Mouse (Mus musculus) CH12.LX (cell line): ENCODE data around the gene Sept9. TPM values are rescaled to one million over a fixed set of nuclear protein-coding genes. Genes with fewer than 3 reads are reported as not detected.

Experiments used
- DNase-seq: peaks from one replicate; pipeline ENCODE4 v3.0.0-alpha.2; 2013; ENCODE audit errors: extremely low read depth
- H3K27ac ChIP-seq: 2 replicates; pipeline ENCODE4 v1.5.1; 2012; ENCODE audit warnings: low read depth, mild to moderate bottlenecking, control low read depth, moderate library complexity; ENCODE audit not compliant: insufficient read depth
- H3K27me3 ChIP-seq: replicated peaks from 2 replicates; pipeline ENCODE3; 2012; ENCODE audit warnings: inconsistent platforms
- H3K36me3 ChIP-seq, 2 experiments: replicated peaks in 1 of 2; 2 replicates each; pipeline versions ENCODE3 to v1.6.1; 2012; ENCODE audit warnings: inconsistent platforms in 1 of 2, low read length in 1 of 2, mild to moderate bottlenecking in 1 of 2, mixed read lengths in 1 of 2, moderate library complexity in 1 of 2; ENCODE audit not compliant: control insufficient read depth in 1 of 2, insufficient read depth in 1 of 2
- H3K4me1 ChIP-seq, 2 experiments: 2 replicates each; pipeline ENCODE4 v1.6.1; 2012; ENCODE audit warnings: inconsistent platforms in 1 of 2, moderate library complexity in 1 of 2; ENCODE audit not compliant: insufficient read depth in 2 of 2, control insufficient read depth in 1 of 2
- H3K4me2 ChIP-seq: 2 replicates; pipeline ENCODE4 v1.6.1; 2012; ENCODE audit warnings: low read depth, mild to moderate bottlenecking, control low read depth; ENCODE audit not compliant: poor library complexity, insufficient read depth, severe bottlenecking
- H3K4me3 ChIP-seq, 3 experiments: fragments of 150-350 bp in 1 of 3; sonication (generic) in 1 of 3; replicated peaks in 1 of 3; 2 replicates each; pipeline versions ENCODE3 to v1.5.1; 2011 to 2012; ENCODE audit warnings: low read depth in 2 of 3, low read length in 2 of 3, mild to moderate bottlenecking in 2 of 3, moderate library complexity in 2 of 3, control low read depth in 1 of 3, improper control_type of control experiment in 1 of 3, inconsistent platforms in 1 of 3, mixed read lengths in 1 of 3; ENCODE audit not compliant: poor library complexity in 1 of 3
- H3K79me2 ChIP-seq: replicated peaks from 2 replicates; pipeline ENCODE4 v1.6.1; 2012; ENCODE audit warnings: mild to moderate bottlenecking, moderate library complexity; ENCODE audit not compliant: control insufficient read depth, poor library complexity, insufficient read depth, severe bottlenecking; ENCODE audit errors: extremely low read depth
- H3K9ac ChIP-seq: 2 replicates; pipeline ENCODE4 v1.6.1; 2012; ENCODE audit warnings: low read depth, mild to moderate bottlenecking, control low read depth, moderate library complexity; ENCODE audit not compliant: insufficient read depth
- H3K9me3 ChIP-seq: replicated peaks from 2 replicates; pipeline ENCODE3; 2012; ENCODE audit warnings: low read length, inconsistent platforms, mixed read lengths
- CHD2 ChIP-seq: IDR thresholded peaks from 2 replicates; pipeline ENCODE4 v1.6.1; 2011; ENCODE audit warnings: low read length, improper control_type of control experiment
- CTCF ChIP-seq, 2 experiments: IDR thresholded peaks in 1 of 2; conservative IDR thresholded peaks in 1 of 2; 2 replicates each; pipeline ENCODE4 v1.5.1; 2011 to 2012; ENCODE audit warnings: low read depth in 2 of 2, low read length in 2 of 2, improper control_type of control experiment in 1 of 2, inconsistent platforms in 1 of 2, mild to moderate bottlenecking in 1 of 2, moderate library complexity in 1 of 2
- EP300 ChIP-seq: IDR thresholded peaks from 2 replicates; pipeline ENCODE4 v1.6.1; 2011; ENCODE audit warnings: low read length, improper control_type of control experiment
- ETS1 ChIP-seq: conservative IDR thresholded peaks from 2 replicates; pipeline ENCODE4 v1.6.1; 2012; ENCODE audit warnings: low read depth, mild to moderate bottlenecking, inconsistent platforms, low read length, improper control_type of control experiment, moderate library complexity
- HCFC1 ChIP-seq: IDR thresholded peaks from 2 replicates; pipeline ENCODE4 v1.6.1; 2012; ENCODE audit warnings: low read depth, mild to moderate bottlenecking, inconsistent platforms, low read length, improper control_type of control experiment
- IRF4 ChIP-seq: IDR thresholded peaks from 2 replicates; pipeline ENCODE4 v1.6.1; 2014; ENCODE audit warnings: low read depth, mild to moderate bottlenecking, inconsistent platforms, low read length, improper control_type of control experiment
- JUN ChIP-seq: IDR thresholded peaks from 2 replicates; pipeline ENCODE4 v1.6.1; 2011; ENCODE audit warnings: low read depth, mild to moderate bottlenecking, low read length, improper control_type of control experiment, moderate library complexity; ENCODE audit not compliant: insufficient read depth
- JUND ChIP-seq: conservative IDR thresholded peaks from 2 replicates; pipeline ENCODE4 v1.6.1; 2011; ENCODE audit warnings: low read depth, low read length, improper control_type of control experiment
- MAZ ChIP-seq: IDR thresholded peaks from 2 replicates; pipeline ENCODE4 v1.6.1; 2012; ENCODE audit warnings: low read depth, mild to moderate bottlenecking, inconsistent platforms, low read length, improper control_type of control experiment, moderate library complexity
- MYC ChIP-seq: IDR thresholded peaks from 2 replicates; pipeline ENCODE4 v1.6.1; 2011; ENCODE audit warnings: low read depth, mild to moderate bottlenecking, improper control_type of control experiment, low read length
- NRF1 ChIP-seq: IDR thresholded peaks from 2 replicates; pipeline ENCODE4 v1.6.1; 2014; ENCODE audit warnings: low read depth, mild to moderate bottlenecking, inconsistent platforms, low read length, improper control_type of control experiment, moderate library complexity
- PAX5 ChIP-seq: IDR thresholded peaks from 2 replicates; pipeline ENCODE4 v1.6.1; 2012; ENCODE audit warnings: low read length, inconsistent platforms, mixed read lengths
- POLR2A ChIP-seq: IDR thresholded peaks from 2 replicates; pipeline ENCODE4 v1.6.1; 2011; ENCODE audit warnings: low read depth, mild to moderate bottlenecking, improper control_type of control experiment, low read length
- RAD21 ChIP-seq: IDR thresholded peaks from 2 replicates; pipeline ENCODE4 v1.6.1; 2011; ENCODE audit warnings: low read depth, mild to moderate bottlenecking, low read length, improper control_type of control experiment, moderate library complexity
- SIN3A ChIP-seq: IDR thresholded peaks from 2 replicates; pipeline ENCODE4 v1.6.1; 2012; ENCODE audit warnings: low read length, improper control_type of control experiment, inconsistent platforms
- SMC3 ChIP-seq: IDR thresholded peaks from 2 replicates; pipeline ENCODE4 v1.6.1; 2011; ENCODE audit warnings: low read depth, low read length, improper control_type of control experiment
- TCF12 ChIP-seq: IDR thresholded peaks from 2 replicates; pipeline ENCODE4 v1.6.1; 2014; ENCODE audit warnings: low read depth, mild to moderate bottlenecking, inconsistent platforms, low read length, improper control_type of control experiment
- UBTF ChIP-seq: IDR thresholded peaks from 2 replicates; pipeline ENCODE4 v1.6.1; 2012; ENCODE audit warnings: low read depth, mild to moderate bottlenecking, inconsistent platforms, low read length, improper control_type of control experiment, moderate library complexity
- USF2 ChIP-seq: conservative IDR thresholded peaks from 2 replicates; pipeline ENCODE4 v1.6.1; 2011; ENCODE audit warnings: low read depth, low read length, improper control_type of control experiment
- ZKSCAN1 ChIP-seq: IDR thresholded peaks from 2 replicates; pipeline ENCODE4 v1.6.1; 2012; ENCODE audit warnings: low read depth, inconsistent platforms, low read length, improper control_type of control experiment, borderline replicate concordance
- ZMIZ1 ChIP-seq: IDR thresholded peaks from 2 replicates; pipeline ENCODE4 v1.6.1; 2012; ENCODE audit warnings: low read depth, mild to moderate bottlenecking, inconsistent platforms, low read length, improper control_type of control experiment
- dilution Hi-C: fragments of 300-500 bp; cut with MboI; formaldehyde crosslinking; loops from 2 replicates; pipeline ENCODE4 v1.14.3; 2020; ENCODE audit warnings: low sequenced_read_pairs; ENCODE audit not compliant: extremely low pct_unique_long_range_greater_than_20kb, extremely low pct_ligation_motif_present
- in situ Hi-C: fragments of 300-500 bp; cut with MboI; formaldehyde crosslinking; loops from 3 replicates; pipeline ENCODE4 v1.14.3; 2019; ENCODE audit warnings: low sequenced_read_pairs, low pct_ligation_motif_present, low pct_unique_long_range_greater_than_20kb, mixed read lengths
- polyA plus RNA-seq: library from polyadenylated mRNA; unstranded; fragments of >175 nt; gene quantifications from 2 replicates; pipeline ENCODE4 v1.2.1, GENCODE M21; 2012; ENCODE audit warnings: low read depth; ENCODE audit not compliant: insufficient read length
- total RNA-seq, 2 experiments: library from RNA; depleted of rRNA; stranded (reverse); fragments of 300-350 nt in 1 of 2; fragments of >200 nt in 1 of 2; gene quantifications; 2 replicates each; pipeline ENCODE4 v1.2.3; 2012 to 2014

Gene Sept9
- total and polyA plus RNA-seq, 3 experiments = 47.6 to 128 (median 110) TPM

- Histone ChIP-seq H3K9ac (no peak overlapping the region), H3K4me3 (no peak overlapping the region), H3K27ac (no peak overlapping the region), H3K27me3 (no peaks in the 10 kb centered on the region), H3K36me3 (peaks cover 0 to 2% of the 10 kb centered on the region in 2 experiments), H3K79me2 (no peaks in the 10 kb centered on the region), H3K4me1 (peaks cover 51 to 94% of the 10 kb centered on the region in 2 experiments), H3K4me2 (no peak overlapping the region), H3K9me3 (peaks cover 7% of the 10 kb centered on the region)
- TF ChIP-seq UBTF (no peak), USF2 (no peak), IRF4 (no peak), CHD2 (no peak), JUN (no peak), ZMIZ1 (no peak), POLR2A (no peak), EP300 (no peak), SMC3 (no peak)
- in situ Hi-C loops = no loop called here
- dilution Hi-C loops = no loop called here
- no peak for DNase-seq
Observed at GRCm38 (mm10) chr11:117256088-117256487, 56.6 kb downstream of the Sept9 start.

- H3K9ac ChIP-seq = no peak overlapping the region
- no peak overlapping the region for H3K27ac ChIP-seq
- in situ Hi-C loops (no loop called here), dilution Hi-C loops (no loop called here)
- H3K4me2 ChIP-seq = no peak overlapping the region
- TF ChIP-seq TCF12 (no peak), POLR2A (no peak), NRF1 (no peak), ZKSCAN1 (no peak)
- DNase-seq = no peak
- peaks cover 0 to 2% of the 10 kb centered on the region in 2 experiments for H3K36me3 ChIP-seq
- H3K4me3 ChIP-seq = peak overlapping the region in 1 of 3 experiments; percentile 9
- peaks cover 7% of the 10 kb centered on the region for H3K9me3 ChIP-seq
- H3K4me1 ChIP-seq = peaks cover 43 to 92% of the 10 kb centered on the region in 2 experiments
- no peaks in the 10 kb centered on the region for H3K27me3 ChIP-seq
- no peaks in the 10 kb centered on the region for H3K79me2 ChIP-seq
Observed at GRCm38 (mm10) chr11:117256840-117257239, 57.4 kb downstream of the Sept9 start.

GRCm38 (mm10) chr11:117257266-117257665, 57.8 kb downstream of the Sept9 start:
- dilution Hi-C loops = no loop called here
- H3K9me3 ChIP-seq = peaks cover 7% of the 10 kb centered on the region

More at GRCm38 (mm10) chr11:117257266-117257665, 57.8 kb downstream of the Sept9 start:
- H3K4me1 ChIP-seq = peaks cover 41 to 90% of the 10 kb centered on the region in 2 experiments
- in situ Hi-C loops = no loop called here
- no peaks in the 10 kb centered on the region for H3K79me2 ChIP-seq
- H3K4me3 ChIP-seq = no peak overlapping the region
- no peak for DNase-seq
- peaks cover 0 to 2% of the 10 kb centered on the region in 2 experiments for H3K36me3 ChIP-seq
- H3K4me2 ChIP-seq = no peak overlapping the region
- TF ChIP-seq MAZ (no peak), CTCF (conservative IDR thresholded peaks at IDR 0.05 in 1 of 2, IDR thresholded peaks at IDR 0.05 in 1 of 2; ENCODE audit: low read depth in 2 of 2, low read length in 2 of 2) (no peak), PAX5 (no peak), JUND (no peak), RAD21 (no peak), SIN3A (no peak), JUN (no peak), MYC (no peak), HCFC1 (no peak), ETS1 (no peak), SMC3 (no peak), TCF12 (no peak), IRF4 (no peak)
- TF ChIP-seq, all 38 proteins: peak for 0
- Histone ChIP-seq H3K27ac (no peak overlapping the region), H3K27me3 (no peaks in the 10 kb centered on the region), H3K9ac (no peak overlapping the region)
